Mouse (Mus musculus): ENCODE data around the gene Itga1. TPM values are rescaled to one million over a fixed set of nuclear protein-coding genes. Genes with fewer than 3 reads are reported as not detected.

Itga1 gene
- polyA plus RNA-seq, 1 experiment from 2014 or later = 6.4 TPM

DNA sequence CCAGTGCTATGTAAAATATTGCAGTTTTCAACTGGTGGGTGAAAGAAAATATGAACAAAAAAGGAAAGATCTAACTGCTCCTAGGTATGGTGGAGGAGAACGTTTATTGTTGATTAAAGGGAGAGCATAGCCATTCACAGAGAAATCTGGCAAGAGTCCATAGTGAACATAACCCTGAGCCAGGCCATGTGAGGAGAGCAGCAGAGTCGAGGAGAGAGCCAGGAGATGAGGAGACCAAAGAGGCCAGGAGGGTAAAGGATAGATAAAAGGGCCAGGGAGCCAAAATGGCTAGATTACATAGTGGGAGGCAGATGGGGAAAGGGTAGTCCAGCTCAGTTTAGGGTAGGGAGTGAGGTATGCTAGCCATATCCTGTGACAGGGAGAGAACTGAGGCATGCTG, 5.5 kb downstream of the Itga1 start:
- peaks cover 1% of the 10 kb centered on the region; the same call in 1 of the 2 replicates for H3K4me1 ChIP-seq (replicated peaks)
- H3K9ac ChIP-seq (replicated peaks) = no peak overlapping the region
- no peak overlapping the region for H3K27ac ChIP-seq
- no peak overlapping the region for H3K4me2 ChIP-seq (replicated peaks)
- H3K9me3 ChIP-seq = no peaks in the 10 kb centered on the region
- ATAC-seq = no peak
- 67% methylated on average over 2 of the region's 2 CpGs for WGBS
- H3K36me3 ChIP-seq = no peaks in the 10 kb centered on the region
- H3K4me3 ChIP-seq (replicated peaks) = no peak overlapping the region
- peaks cover 25% of the 10 kb centered on the region for H3K27me3 ChIP-seq

DNA sequence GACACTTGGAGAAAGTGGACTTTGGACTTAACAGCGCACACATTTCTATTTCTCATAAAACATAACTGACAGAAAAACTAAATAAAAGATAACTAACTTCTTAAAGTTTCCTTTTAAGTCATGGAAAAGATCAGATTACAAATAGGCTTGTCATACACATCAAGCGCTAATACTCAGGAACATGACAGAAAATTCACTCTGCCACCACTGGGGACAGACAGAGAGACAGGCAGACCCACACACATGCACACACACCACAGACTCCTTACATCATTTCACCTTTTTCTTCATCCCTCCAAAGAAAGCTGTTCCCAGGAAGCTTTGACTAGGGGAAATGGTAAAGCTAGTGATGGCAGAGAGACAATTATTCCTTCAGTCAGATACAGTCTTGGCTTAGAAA, 6.4 kb downstream of the Itga1 start:
- no peak overlapping the region for H3K4me2 ChIP-seq (replicated peaks)
- 92% methylated on average over 2 of the region's 2 CpGs for WGBS
- peaks cover 17% of the 10 kb centered on the region for H3K27me3 ChIP-seq

DNA sequence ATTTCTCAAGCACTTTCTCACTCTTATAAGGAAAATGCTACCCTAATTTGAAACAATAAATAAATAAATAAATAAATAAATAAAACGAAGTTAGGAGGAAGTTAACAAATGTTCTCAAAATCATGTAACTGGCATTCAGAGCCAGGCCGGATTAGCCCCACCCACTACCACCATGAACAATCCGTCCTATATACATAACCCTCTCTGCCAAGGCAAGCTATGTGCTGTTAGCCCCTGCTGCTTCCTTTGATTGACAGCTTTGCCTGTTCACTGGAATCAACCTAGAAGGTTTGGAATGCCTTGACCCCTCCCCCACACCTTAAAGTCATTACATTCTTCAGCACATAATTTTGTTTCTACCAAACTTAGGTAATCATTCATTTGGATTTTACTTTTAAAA, 10.3 kb downstream of the Itga1 start:
- Histone ChIP-seq H3K4me3 (replicated peaks) (no peak overlapping the region), H3K27ac (no peak overlapping the region), H3K4me2 (replicated peaks) (no peak overlapping the region), H3K9me3 (0 out of 2 replicates have a peak, but pooled peaks cover 2% of the 10 kb centered on the region), H3K27me3 (no peaks in the 10 kb centered on the region), H3K4me1 (replicated peaks) (peaks cover 22% of the 10 kb centered on the region), H3K9ac (replicated peaks) (no peak overlapping the region), H3K36me3 (peaks cover 14% of the 10 kb centered on the region)
- WGBS = 80% methylated on average over 3 of the region's 3 CpGs
- ATAC-seq = no peak

More for the DNA sequence above, 6.4 kb downstream of the Itga1 start:
- Histone ChIP-seq H3K9me3 (no peaks in the 10 kb centered on the region), H3K4me1 (replicated peaks) (peaks cover 8% of the 10 kb centered on the region), H3K36me3 (no peaks in the 10 kb centered on the region), H3K9ac (replicated peaks) (no peak overlapping the region), H3K27ac (no peak overlapping the region), H3K4me3 (replicated peaks) (no peak overlapping the region)
- ATAC-seq = no peak

DNA sequence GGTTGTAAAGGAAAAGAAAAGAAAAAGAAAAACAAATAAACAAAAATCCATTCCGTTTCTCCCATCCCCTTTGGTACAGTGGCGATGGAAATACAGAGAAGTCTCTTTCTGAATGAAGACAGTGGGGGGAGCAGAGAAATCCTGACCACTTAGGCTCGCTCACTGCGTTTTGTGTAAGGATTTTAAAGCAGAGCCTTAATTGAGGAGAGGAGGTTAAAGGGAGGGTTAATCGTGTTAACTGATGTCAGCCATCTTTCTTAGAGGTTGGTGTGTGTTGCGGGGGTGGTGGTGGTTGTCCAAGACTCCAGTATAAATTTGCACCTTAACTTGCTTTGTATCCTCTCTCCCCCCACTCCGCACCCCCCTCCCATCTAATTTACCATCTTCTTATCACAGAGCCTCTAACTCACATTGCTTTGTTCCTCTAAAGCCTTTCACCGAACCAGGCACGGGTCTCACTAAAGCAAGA, 10.8 kb downstream of the Itga1 start:
- H3K9ac ChIP-seq (replicated peaks) = peak overlapping the region; percentile 59; the same call in 1 of the 2 replicates
- WGBS = 49% methylated on average over 9 of the region's 9 CpGs
- H3K27ac ChIP-seq = no peak overlapping the region

DNA sequence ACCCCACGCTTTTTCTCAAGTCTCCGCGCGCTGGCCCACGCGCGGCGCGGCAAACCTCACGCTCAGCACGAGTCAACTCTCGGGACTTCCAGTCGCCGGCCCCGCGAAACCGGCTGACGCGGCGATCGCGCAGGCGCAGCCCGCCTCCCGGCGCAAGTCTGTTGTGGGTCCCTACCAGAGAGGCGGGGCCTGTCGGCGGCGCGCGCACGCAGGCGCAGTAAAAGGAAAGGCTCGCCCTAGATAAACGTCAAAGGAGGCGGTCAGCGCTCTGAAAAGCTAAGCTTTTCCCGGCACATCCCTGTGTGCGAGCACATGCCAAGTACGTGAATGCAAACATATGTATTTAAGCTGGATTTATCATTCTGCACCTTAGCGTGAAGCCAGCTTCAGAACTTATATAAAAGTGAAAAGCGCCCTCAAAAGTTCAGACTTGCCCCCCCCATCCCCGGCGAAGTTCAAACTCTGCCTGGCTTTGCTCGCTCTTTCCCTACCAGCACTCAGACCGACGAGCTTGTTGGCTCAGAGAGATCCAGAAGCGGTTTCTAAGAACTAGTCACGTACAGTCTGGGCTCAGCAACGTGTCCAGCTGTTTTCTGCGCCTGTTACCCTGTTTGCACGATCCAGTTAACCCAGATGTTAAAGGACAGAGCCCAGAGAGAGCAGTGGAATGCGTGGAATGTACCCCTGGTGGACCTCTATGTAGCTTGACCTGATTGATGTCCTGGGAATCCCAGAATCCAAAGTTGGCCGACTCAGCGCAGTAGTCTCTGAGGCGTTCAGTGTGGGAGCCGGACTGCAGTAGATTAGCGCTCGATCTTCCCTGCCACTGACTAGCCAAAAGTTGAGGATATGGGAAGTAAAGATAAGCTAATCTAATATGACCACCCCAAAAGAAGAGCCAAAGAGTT, 11.4 kb downstream of the Itga1 start, which contains the start of gene Pelo:
Gene Pelo, minus strand, starts transcription at position 118 of the 908 bp plus-strand sequence.
- peak within 1 kb of the TSS; percentile 82 for H3K9ac ChIP-seq (replicated peaks)
- H3K9me3 ChIP-seq = 0 out of 2 replicates have a peak, but pooled peaks cover 2% of the 10 kb centered on the region
- peak within 1 kb of the TSS; percentile 97 for H3K4me2 ChIP-seq (replicated peaks)
- peak within 1 kb of the TSS; percentile 68 for H3K4me3 ChIP-seq (replicated peaks)
- H3K27me3 ChIP-seq = no peaks in the 10 kb centered on the region
- under 1% methylated on average over 60 of the region's 60 CpGs for WGBS
- H3K27ac ChIP-seq = peak within 1 kb of the TSS; percentile 44; the same call in 1 of the 2 replicates
- ATAC-seq = peak; percentile 97
- peaks cover 18% of the 10 kb centered on the region for H3K36me3 ChIP-seq
- H3K4me1 ChIP-seq (replicated peaks) = peaks cover 22% of the 10 kb centered on the region

More for the DNA sequence above, 10.8 kb downstream of the Itga1 start:
- ATAC-seq = no peak
- Histone ChIP-seq H3K4me3 (replicated peaks) (peak overlapping the region; percentile 68), H3K4me2 (replicated peaks) (peak overlapping the region; percentile 97), H3K27me3 (no peaks in the 10 kb centered on the region), H3K4me1 (replicated peaks) (peaks cover 22% of the 10 kb centered on the region), H3K9me3 (0 out of 2 replicates have a peak, but pooled peaks cover 2% of the 10 kb centered on the region), H3K36me3 (peaks cover 17% of the 10 kb centered on the region)

DNA sequence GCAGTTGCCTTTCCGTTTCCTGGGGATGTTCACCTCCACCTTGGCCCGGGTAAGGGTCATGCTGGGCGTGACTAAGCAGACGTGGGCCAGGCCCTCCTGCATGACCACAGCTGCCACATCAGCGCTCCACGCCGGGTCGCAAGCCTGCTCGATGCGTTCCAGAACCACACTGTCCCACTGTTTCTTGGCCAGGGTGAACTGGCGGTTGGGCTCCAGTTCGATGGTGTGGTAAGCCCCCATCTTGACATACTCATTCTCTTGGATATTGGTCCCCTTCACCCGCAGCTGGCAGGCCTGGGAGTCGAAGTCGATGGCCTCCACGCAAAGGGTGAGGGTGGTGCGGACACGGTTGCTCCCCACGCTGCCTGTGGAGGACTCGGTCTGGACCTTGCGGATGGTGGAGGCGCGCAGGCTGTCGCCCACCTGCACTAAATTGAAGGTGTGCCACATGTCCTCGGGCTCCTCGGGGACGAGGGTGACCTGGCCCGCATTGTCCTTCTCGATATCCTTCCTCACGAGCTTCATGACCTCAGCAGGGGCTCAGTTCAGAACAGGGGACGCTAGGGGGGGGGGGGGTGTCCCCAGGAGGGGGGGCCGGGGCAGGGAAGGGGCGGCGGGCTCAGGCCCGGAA, 12.3 kb downstream of the Itga1 start:
- Histone ChIP-seq H3K9me3 (0 out of 2 replicates have a peak, but pooled peaks cover 2% of the 10 kb centered on the region), H3K27me3 (no peaks in the 10 kb centered on the region), H3K4me3 (replicated peaks) (peak overlapping the region; percentile 68), H3K36me3 (peaks cover 20% of the 10 kb centered on the region), H3K27ac (peak overlapping the region; percentile 30; the same call in 1 of the 2 replicates), H3K4me2 (replicated peaks) (peak overlapping the region; percentile 97), H3K4me1 (replicated peaks) (peaks cover 22% of the 10 kb centered on the region), H3K9ac (replicated peaks) (peak overlapping the region; percentile 82)
- ATAC-seq = peak; percentile 84
- 10% methylated on average over 31 of the region's 35 CpGs for WGBS

DNA sequence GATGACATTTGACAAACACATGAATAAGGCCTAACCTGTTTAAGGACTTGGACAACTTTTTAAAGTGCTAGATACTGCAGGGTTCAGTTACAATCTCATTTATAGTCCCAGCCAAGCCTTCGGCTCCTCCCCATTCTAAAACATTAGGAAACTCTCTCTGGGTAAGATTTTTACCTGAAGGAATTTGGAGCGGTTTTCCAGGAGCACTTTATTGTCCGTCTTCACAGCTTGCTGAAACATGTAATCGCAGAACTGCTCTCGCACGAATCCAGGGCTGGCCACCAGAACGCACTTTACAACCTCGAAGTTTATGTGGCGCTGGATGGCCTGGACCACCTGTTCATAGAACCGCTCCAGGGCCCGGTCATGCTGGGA, 12.8 kb downstream of the Itga1 start:
- Histone ChIP-seq H3K9ac (replicated peaks) (peak overlapping the region; percentile 82), H3K4me2 (replicated peaks) (peak overlapping the region; percentile 97), H3K27ac (no peak overlapping the region), H3K27me3 (no peaks in the 10 kb centered on the region), H3K36me3 (peaks cover 22% of the 10 kb centered on the region), H3K4me3 (replicated peaks) (peak overlapping the region; percentile 68), H3K4me1 (replicated peaks) (peaks cover 22% of the 10 kb centered on the region), H3K9me3 (0 out of 2 replicates have a peak, but pooled peaks cover 2% of the 10 kb centered on the region)
- no peak for ATAC-seq
- 72% methylated on average over 11 of the region's 11 CpGs for WGBS

DNA sequence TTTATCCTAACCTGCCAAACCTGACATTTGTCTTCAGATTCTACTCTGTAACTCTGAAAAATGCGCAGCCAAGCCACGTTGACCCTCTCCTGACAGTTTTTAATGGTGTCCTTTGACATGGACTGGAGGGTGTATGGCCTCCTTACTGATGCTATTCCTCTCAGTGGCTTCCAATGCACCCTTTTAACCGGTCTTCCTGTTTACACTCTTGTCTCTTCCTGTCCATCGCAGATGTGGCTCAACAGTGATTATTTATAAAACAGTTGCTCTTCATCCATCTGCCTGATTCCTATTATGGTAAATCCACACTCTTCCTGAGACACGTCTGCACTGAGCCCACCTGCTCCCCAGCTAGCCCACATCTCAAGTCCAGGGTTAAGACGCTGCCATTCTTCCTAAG, 15.8 kb downstream of the Itga1 start:
- peaks cover 22% of the 10 kb centered on the region for H3K36me3 ChIP-seq
- H3K9ac ChIP-seq (replicated peaks) = no peak overlapping the region
- no peaks in the 10 kb centered on the region for H3K27me3 ChIP-seq
- no peak overlapping the region for H3K4me2 ChIP-seq (replicated peaks)
- H3K4me1 ChIP-seq (replicated peaks) = peaks cover 20% of the 10 kb centered on the region
- H3K4me3 ChIP-seq (replicated peaks) = no peak overlapping the region
- WGBS = 93% methylated on average over 6 of the region's 6 CpGs
- ATAC-seq = no peak
- 0 out of 2 replicates have a peak, but pooled peaks cover 2% of the 10 kb centered on the region for H3K9me3 ChIP-seq
- no peak overlapping the region for H3K27ac ChIP-seq

DNA sequence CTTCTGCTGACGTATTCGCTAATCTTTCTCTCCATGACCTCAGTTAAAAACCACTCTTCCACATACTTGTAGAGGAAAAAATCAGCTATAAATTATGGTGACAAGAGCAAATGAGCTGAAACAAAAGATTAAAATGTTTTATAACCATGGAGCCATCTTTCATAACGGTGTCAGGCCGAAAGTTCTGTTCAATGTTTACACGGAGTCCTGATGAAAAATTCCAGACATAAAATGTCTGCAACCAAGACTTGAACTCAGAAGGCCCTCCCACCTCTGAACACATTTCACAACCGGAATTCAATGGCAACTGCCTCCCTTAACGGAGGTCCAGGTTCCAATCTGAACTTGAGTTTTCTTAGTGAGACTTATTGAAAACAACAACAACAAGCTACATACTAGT, 19.4 kb downstream of the Itga1 start:
- no peak overlapping the region for H3K27ac ChIP-seq
- H3K4me1 ChIP-seq (replicated peaks) = no peaks in the 10 kb centered on the region
- 94% methylated on average over 7 of the region's 7 CpGs for WGBS
- no peaks in the 10 kb centered on the region for H3K9me3 ChIP-seq
- no peak for ATAC-seq
- H3K9ac ChIP-seq (replicated peaks) = no peak overlapping the region
- H3K4me3 ChIP-seq (replicated peaks) = no peak overlapping the region
- no peaks in the 10 kb centered on the region for H3K27me3 ChIP-seq
- H3K36me3 ChIP-seq = peaks cover 12% of the 10 kb centered on the region
- no peak overlapping the region for H3K4me2 ChIP-seq (replicated peaks)

DNA sequence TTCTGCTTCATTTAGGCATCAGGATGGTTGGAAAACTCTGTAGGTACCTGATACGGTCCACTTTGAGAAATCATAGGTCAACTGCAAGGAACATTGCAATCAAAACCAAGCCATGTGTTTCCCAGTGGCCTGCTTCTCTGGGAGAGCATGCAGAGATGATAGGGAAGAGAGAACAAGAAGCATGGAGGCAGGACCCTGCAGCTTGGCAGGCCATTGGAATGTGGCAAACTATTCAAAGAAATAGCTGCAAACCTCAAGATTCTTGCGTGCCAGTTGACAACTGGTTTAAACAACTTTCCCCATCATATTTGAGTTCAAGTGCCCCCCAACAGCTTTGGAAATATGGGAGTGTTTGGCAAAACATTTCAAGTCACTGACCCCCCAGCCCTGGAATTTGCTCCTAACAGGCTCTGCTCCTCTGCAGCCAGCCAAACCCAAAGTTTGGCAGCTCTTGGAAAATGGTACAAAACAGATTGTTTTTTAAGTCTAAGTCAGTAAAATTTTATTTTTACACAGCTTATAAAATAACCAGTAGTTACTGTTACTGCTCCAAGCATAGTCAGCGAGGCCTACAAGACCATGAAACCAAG, 21.7 kb downstream of the Itga1 start:
- 96% methylated on average over 3 of the region's 3 CpGs for WGBS
- H3K9me3 ChIP-seq = no peaks in the 10 kb centered on the region
- H3K27ac ChIP-seq = no peak overlapping the region
- ATAC-seq = no peak
- H3K36me3 ChIP-seq = peaks cover 3% of the 10 kb centered on the region; the same call in 1 of the 2 replicates
- no peak overlapping the region for H3K4me3 ChIP-seq (replicated peaks)
- H3K4me1 ChIP-seq (replicated peaks) = no peaks in the 10 kb centered on the region
- H3K9ac ChIP-seq (replicated peaks) = no peak overlapping the region
- H3K4me2 ChIP-seq (replicated peaks) = no peak overlapping the region
- H3K27me3 ChIP-seq = no peaks in the 10 kb centered on the region

DNA sequence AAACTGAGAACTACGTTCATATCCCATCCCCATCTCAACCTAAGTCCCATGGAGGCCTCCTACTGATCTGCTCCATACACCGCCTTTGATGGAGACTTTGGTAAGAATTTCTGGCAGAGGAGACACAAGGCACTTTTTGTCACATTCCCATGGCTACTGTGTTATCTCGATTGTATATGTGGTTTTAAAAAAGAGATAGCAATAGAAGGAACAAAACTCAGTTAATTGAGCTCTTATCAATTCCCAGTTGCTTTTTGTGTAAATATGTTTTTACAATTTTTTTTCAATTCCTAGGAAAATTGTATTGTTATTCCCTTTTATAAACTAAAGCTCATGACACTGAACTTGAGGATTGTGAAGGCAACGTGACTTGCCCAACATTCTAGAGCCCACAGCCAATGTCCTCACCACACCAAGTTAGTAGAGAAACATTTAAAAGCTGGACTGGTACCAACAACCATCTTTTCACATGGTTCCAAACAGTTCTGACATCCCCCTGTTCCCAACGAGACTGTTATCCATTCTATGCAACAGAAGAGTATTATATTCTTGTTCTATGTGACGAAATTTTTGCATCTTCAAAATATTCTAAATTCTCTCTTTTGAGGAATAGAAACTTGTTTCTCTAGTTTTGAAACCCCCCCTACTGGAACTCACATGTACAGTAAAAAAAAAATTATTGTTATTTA, 22.6 kb downstream of the Itga1 start:
- no peak overlapping the region for H3K4me3 ChIP-seq (replicated peaks)
- no peaks in the 10 kb centered on the region for H3K36me3 ChIP-seq
- H3K27me3 ChIP-seq = no peaks in the 10 kb centered on the region
- no peaks in the 10 kb centered on the region for H3K9me3 ChIP-seq
- H3K4me1 ChIP-seq (replicated peaks) = no peaks in the 10 kb centered on the region
- ATAC-seq = no peak
- no peak overlapping the region for H3K9ac ChIP-seq (replicated peaks)
- H3K4me2 ChIP-seq (replicated peaks) = no peak overlapping the region
- 88% methylated on average over 6 of the region's 6 CpGs for WGBS
- no peak overlapping the region for H3K27ac ChIP-seq

All from midbrain, embryonic 13.5 days (tissue).